Mouse (Mus musculus): ENCODE measurements around the gene Gm21887. TPM values are rescaled to one million over a fixed set of nuclear protein-coding genes. Genes with fewer than 3 reads are reported as not detected.
"Not testable (repeated sequence)": the region's sequence is repeated elsewhere in the genome, so short reads cannot be mapped to it uniquely, and the experiment has no call there.

Gene Gm21887
- total RNA-seq, 2 experiments from 2014 or later = 175 to 177 TPM

- intact Hi-C loops (cut with DNase I) = not testable (repeated sequence)
- DNase-seq (ENCODE audit: low spot score in 2 of 2) = peak; percentile 23 to 34
Measured at GRCm38 (mm10) chrX:169982606-169983400, 26.7 kb upstream of the Gm21887 start.

GRCm38 (mm10) chrX:169983401-169984165, 25.9 kb upstream of the Gm21887 start:
- intact Hi-C loops (cut with DNase I) = not testable (repeated sequence)

GRCm38 (mm10) chrX:169984331-169984730, 25.1 kb upstream of the Gm21887 start:
- intact Hi-C loops (cut with DNase I) = not testable (repeated sequence)

More at GRCm38 (mm10) chrX:169983401-169984165, 25.9 kb upstream of the Gm21887 start:
- peak; percentile 9 to 26 for DNase-seq (ENCODE audit: low spot score in 2 of 2)

GRCm38 (mm10) chrX:169984853-169985252, 24.6 kb upstream of the Gm21887 start:
- peak in 1 of 2 experiments; percentile 14 for DNase-seq (ENCODE audit: low spot score in 2 of 2)
- intact Hi-C loops (cut with DNase I) = not testable (repeated sequence)

More at GRCm38 (mm10) chrX:169984331-169984730, 25.1 kb upstream of the Gm21887 start:
- DNase-seq (ENCODE audit: low spot score in 2 of 2) = peak; percentile 9 to 11

- peak; percentile 32 to 34 for DNase-seq (ENCODE audit: low spot score in 2 of 2)
Measured at GRCm38 (mm10) chrX:169985796-169986195, 23.7 kb upstream of the Gm21887 start.

GRCm38 (mm10) chrX:169986519-169987367, 22.7 kb upstream of the Gm21887 start:
- DNase-seq (ENCODE audit: low spot score in 2 of 2) = peak; percentile 91 to 97
- intact Hi-C loops (cut with DNase I) = loop anchor here (1.0 kb wide), 1 partner anchor 70 kb away; no protein-coding TSS in a partner anchor

More at GRCm38 (mm10) chrX:169985796-169986195, 23.7 kb upstream of the Gm21887 start:
- intact Hi-C loops (cut with DNase I) = loop anchor here (1.0 kb wide), 1 partner anchor 69 kb away; no protein-coding TSS in a partner anchor

GRCm38 (mm10) chrX:169987368-169987837, 22.1 kb upstream of the Gm21887 start:
- peak; percentile 59 to 61 for DNase-seq (ENCODE audit: low spot score in 2 of 2)
- intact Hi-C loops (cut with DNase I) = not testable (repeated sequence)

GRCm38 (mm10) chrX:169988571-169989218, 20.8 kb upstream of the Gm21887 start:
- intact Hi-C loops (cut with DNase I) = not testable (repeated sequence)
- peak; percentile 34 to 42 for DNase-seq (ENCODE audit: low spot score in 2 of 2)

GRCm38 (mm10) chrX:169989219-169989595, 20.3 kb upstream of the Gm21887 start:
- DNase-seq (ENCODE audit: low spot score in 2 of 2); intact Hi-C loops (cut with DNase I): not testable (repeated sequence)

GRCm38 (mm10) chrX:169989691-169990631, 19.5 kb upstream of the Gm21887 start:
- intact Hi-C loops (cut with DNase I) = not testable (repeated sequence)
- peak; percentile 82 to 91 for DNase-seq (ENCODE audit: low spot score in 2 of 2)

GRCm38 (mm10) chrX:169991128-169991873, 18.2 kb upstream of the Gm21887 start:
- DNase-seq (ENCODE audit: low spot score in 2 of 2) = peak; percentile 94 to 99
- intact Hi-C loops (cut with DNase I) = loop anchor here (1.0 kb wide), 2 partner anchors 8 to 76 kb away; no protein-coding TSS in a partner anchor

GRCm38 (mm10) chrX:169992086-169992930, 17.2 kb upstream of the Gm21887 start:
- DNase-seq (ENCODE audit: low spot score in 2 of 2); intact Hi-C loops (cut with DNase I): not testable (repeated sequence)

GRCm38 (mm10) chrX:169992951-169993547, 16.4 kb upstream of the Gm21887 start:
- intact Hi-C loops (cut with DNase I) = not testable (repeated sequence)
- peak in 1 of 2 experiments; percentile 21 for DNase-seq (ENCODE audit: low spot score in 2 of 2)

GRCm38 (mm10) chrX:169994011-169994865, 15.2 kb upstream of the Gm21887 start:
- peak in 1 of 2 experiments; percentile 32 for DNase-seq (ENCODE audit: low spot score in 2 of 2)
- intact Hi-C loops (cut with DNase I) = not testable (repeated sequence)
